Mouse (Mus musculus) ovary, postnatal 36 days (tissue): ENCODE measurements around the gene Ptpn13.

ENCODE experiments used
- DNase-seq: peaks from one replicate; pipeline ENCODE4 v3.0.0; 2022; ENCODE audit warnings: low spot score, mixed read lengths

The Ptpn13 gene

GRCm38 (mm10) chr5:103518797-103519468 is 93.9 kb downstream of the Ptpn13 start:
- DNase-seq: peak; percentile 51

- no peak for DNase-seq
These were observed 97.4 kb downstream of the Ptpn13 start for GRCm38 (mm10) chr5:103522371-103522770.

GRCm38 (mm10) chr5:103526668-103527436 is 101.9 kb downstream of the Ptpn13 start:
- DNase-seq: no peak

- DNase-seq: no peak
These were observed 102.4 kb downstream of the Ptpn13 start for GRCm38 (mm10) chr5:103527437-103527718.

- DNase-seq: no peak
These were observed 105.2 kb downstream of the Ptpn13 start for GRCm38 (mm10) chr5:103530214-103530613.

- no peak for DNase-seq
These were observed 107.9 kb downstream of the Ptpn13 start for GRCm38 (mm10) chr5:103532841-103533390.

- DNase-seq: no peak
These were observed 109.5 kb downstream of the Ptpn13 start for GRCm38 (mm10) chr5:103534454-103534853.

GRCm38 (mm10) chr5:103537429-103537828 is 112.4 kb downstream of the Ptpn13 start:
- no peak for DNase-seq

- no peak for DNase-seq
These were observed 115.6 kb downstream of the Ptpn13 start for GRCm38 (mm10) chr5:103540612-103541011.

GRCm38 (mm10) chr5:103541136-103541535 is 116.1 kb downstream of the Ptpn13 start:
- no peak for DNase-seq

GRCm38 (mm10) chr5:103541542-103541941 is 116.5 kb downstream of the Ptpn13 start:
- no peak for DNase-seq

GRCm38 (mm10) chr5:103545381-103546000 is 120.5 kb downstream of the Ptpn13 start:
- DNase-seq: no peak

GRCm38 (mm10) chr5:103554769-103555168 is 129.8 kb downstream of the Ptpn13 start:
- DNase-seq: no peak

GRCm38 (mm10) chr5:103560546-103560945 is 135.6 kb downstream of the Ptpn13 start:
- DNase-seq: no peak

GRCm38 (mm10) chr5:103568034-103568433 is 143.0 kb downstream of the Ptpn13 start:
- no peak for DNase-seq

GRCm38 (mm10) chr5:103569446-103569845 is 144.5 kb downstream of the Ptpn13 start:
- no peak for DNase-seq

- DNase-seq: no peak
These were observed 154.9 kb downstream of the Ptpn13 start for GRCm38 (mm10) chr5:103579680-103580420.

- DNase-seq: no peak
These were observed 162.2 kb downstream of the Ptpn13 start for GRCm38 (mm10) chr5:103587219-103587618.

GRCm38 (mm10) chr5:103591846-103592245 is 166.9 kb downstream of the Ptpn13 start:
- no peak for DNase-seq

- DNase-seq: peak; percentile 27
These were observed 167.7 kb downstream of the Ptpn13 start for GRCm38 (mm10) chr5:103592706-103593105.

- DNase-seq: no peak
These were observed 168.6 kb downstream of the Ptpn13 start for GRCm38 (mm10) chr5:103593575-103593974.
